Mouse (Mus musculus) stomach, postnatal 0 days (tissue): ENCODE results near the gene Ptprm. TPM values are rescaled to one million over a fixed set of nuclear protein-coding genes. Genes with fewer than 3 reads are reported as not detected.

ENCODE experiments used
- ATAC-seq: fragments of 200-750 bp; cut with Nextera tagmentation; 2 replicates; pipeline ENCODE4 v1.8.0; 2017; ENCODE audit not compliant: low FRiP score, low TSS enrichment
- DNase-seq: peaks from one replicate; pipeline ENCODE4 v3.0.0-alpha.2; 2016; ENCODE audit warnings: low spot score
- H3K27ac ChIP-seq: fragments of 300-500 bp; sonication (generic); replicated peaks from 2 replicates; pipeline ENCODE4 v1.5.1; 2014; ENCODE audit warnings: mild to moderate bottlenecking, control low read depth
- H3K27me3 ChIP-seq: fragments of 300-500 bp; sonication (generic); 2 replicates; pipeline ENCODE4 v1.6.1; 2014; ENCODE audit warnings: low read length; ENCODE audit not compliant: control insufficient read depth, insufficient read depth
- H3K36me3 ChIP-seq: fragments of 300-500 bp; sonication (generic); 2 replicates; pipeline ENCODE4 v1.6.1; 2014; ENCODE audit warnings: low read length, mixed read lengths; ENCODE audit not compliant: control insufficient read depth, insufficient read depth
- H3K4me1 ChIP-seq: fragments of 300-500 bp; sonication (generic); replicated peaks from 2 replicates; pipeline ENCODE4 v1.6.1; 2014; ENCODE audit warnings: antibody characterized with exemption; ENCODE audit not compliant: control insufficient read depth, insufficient read depth
- H3K4me2 ChIP-seq: fragments of 300-500 bp; sonication (generic); replicated peaks from 2 replicates; pipeline ENCODE4 v1.6.1; 2014; ENCODE audit warnings: low read depth, mild to moderate bottlenecking, control low read depth, moderate library complexity
- H3K4me3 ChIP-seq: fragments of 300-500 bp; sonication (generic); 2 replicates; pipeline ENCODE4 v1.5.1; 2014; ENCODE audit warnings: low read depth, low read length, control low read depth
- H3K9ac ChIP-seq: fragments of 300-500 bp; sonication (generic); 2 replicates; pipeline ENCODE4 v1.6.1; 2014; ENCODE audit warnings: mild to moderate bottlenecking, low read length, control low read depth, mixed read lengths
- H3K9me3 ChIP-seq: fragments of 300-500 bp; sonication (generic); 2 replicates; pipeline ENCODE4 v1.6.1; 2016; ENCODE audit warnings: low read length; ENCODE audit not compliant: control insufficient read depth
- CTCF ChIP-seq: IDR thresholded peaks from 2 replicates; pipeline ENCODE4 v1.5.1; 2016; ENCODE audit warnings: antibody characterized with exemption, low read depth, mild to moderate bottlenecking, moderate library complexity
- EP300 ChIP-seq: optimal IDR thresholded peaks from 2 replicates; pipeline ENCODE3; 2016; ENCODE audit warnings: antibody characterized with exemption
- WGBS: fragments of 180-500 bp; shearing (Covaris S2); extraction: QIAGEN DNeasy Blood & Tissue Kit; methylation state at CpG from one replicate; pipeline ENCODE4 v1.1.7; 2014; 5-methylcytosine and 5-hydroxymethylcytosine counted together
- polyA plus RNA-seq: library from polyadenylated mRNA; unstranded; fragments of >200 nt; fragmentation: Nextera tagmentation; extraction: Ambion mirVana; gene quantifications from 2 replicates; pipeline ENCODE4 v1.2.1, GENCODE M21; 2015

Ptprm gene
- polyA plus RNA-seq, 1 experiment from 2014 or later = 3.6 TPM

- peak; percentile 33 for DNase-seq
- H3K27me3 ChIP-seq = no peaks in the 10 kb centered on the region
- 0 out of 2 replicates have a peak, but pooled peaks cover 3% of the 10 kb centered on the region for H3K4me1 ChIP-seq
- no peak for TF ChIP-seq EP300
- TF ChIP-seq CTCF = no peak
- H3K9me3 ChIP-seq = no peaks in the 10 kb centered on the region
- H3K27ac ChIP-seq = no peak overlapping the region
- H3K4me2 ChIP-seq = peak overlapping the region; percentile 82
- H3K9ac ChIP-seq = no peak overlapping the region
- ATAC-seq = no peak; the same call in 1 of the 2 replicates
- 23% methylated on average over 5 of the region's 5 CpGs for WGBS
- no peaks in the 10 kb centered on the region for H3K36me3 ChIP-seq
- H3K4me3 ChIP-seq = no peak overlapping the region; the same call in 1 of the 2 replicates
Observed at GRCm38 (mm10) chr17:67351423-67351822, 2.8 kb downstream of the Ptprm start.

- WGBS = 71% methylated on average over 7 of the region's 7 CpGs
- Histone ChIP-seq H3K36me3 (no peaks in the 10 kb centered on the region), H3K4me1 (0 out of 2 replicates have a peak, but pooled peaks cover 3% of the 10 kb centered on the region), H3K9ac (no peak overlapping the region), H3K27me3 (no peaks in the 10 kb centered on the region), H3K27ac (no peak overlapping the region), H3K4me2 (no peak overlapping the region), H3K9me3 (no peaks in the 10 kb centered on the region), H3K4me3 (no peak overlapping the region)
- DNase-seq (no peak), ATAC-seq (no peak)
- TF ChIP-seq CTCF (no peak), EP300 (no peak)
Observed at GRCm38 (mm10) chr17:67350536-67350935, 3.7 kb downstream of the Ptprm start.

DNA sequence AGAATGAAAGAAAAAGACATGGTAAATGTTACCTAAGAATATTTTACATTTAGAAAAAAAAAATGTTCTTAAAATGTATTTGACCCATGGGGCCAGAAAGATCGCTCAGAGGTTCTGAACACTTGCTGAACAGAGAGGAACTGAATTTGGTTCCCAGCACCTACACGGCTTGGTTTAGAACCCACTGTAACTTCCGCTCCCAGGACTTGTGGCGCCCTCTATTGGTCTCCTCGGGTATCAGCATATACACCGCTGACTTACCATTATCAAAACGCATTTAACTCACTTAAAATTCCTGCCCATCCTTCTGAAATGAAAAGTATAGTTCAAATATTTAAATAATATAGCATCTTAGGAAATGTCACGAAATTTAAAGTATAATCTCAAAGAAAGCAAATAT lies 4.7 kb downstream of the Ptprm start:
- DNase-seq (no peak), ATAC-seq (no peak)
- Histone ChIP-seq H3K27ac (no peak overlapping the region), H3K9me3 (no peaks in the 10 kb centered on the region), H3K27me3 (no peaks in the 10 kb centered on the region), H3K36me3 (no peaks in the 10 kb centered on the region), H3K4me1 (0 out of 2 replicates have a peak, but pooled peaks cover 3% of the 10 kb centered on the region), H3K4me3 (no peak overlapping the region), H3K9ac (no peak overlapping the region), H3K4me2 (no peak overlapping the region)
- 92% methylated on average over 8 of the region's 8 CpGs for WGBS
- no peak for TF ChIP-seq EP300
- TF ChIP-seq CTCF = peak; percentile 41

GRCm38 (mm10) chr17:67346921-67347320 lies 7.3 kb downstream of the Ptprm start:
- H3K9ac ChIP-seq = no peak overlapping the region
- no peak overlapping the region for H3K4me3 ChIP-seq
- H3K27ac ChIP-seq = no peak overlapping the region
- H3K27me3 ChIP-seq = no peaks in the 10 kb centered on the region
- 0 out of 2 replicates have a peak, but pooled peaks cover 3% of the 10 kb centered on the region for H3K4me1 ChIP-seq
- ATAC-seq = no peak
- H3K36me3 ChIP-seq = no peaks in the 10 kb centered on the region
- no peak for DNase-seq
- no peak for TF ChIP-seq CTCF
- no peak for TF ChIP-seq EP300
- 74% methylated on average over 10 of the region's 10 CpGs for WGBS
- no peak overlapping the region for H3K4me2 ChIP-seq
- H3K9me3 ChIP-seq = no peaks in the 10 kb centered on the region

GRCm38 (mm10) chr17:67345157-67345556 lies 9.1 kb downstream of the Ptprm start:
- WGBS = 84% methylated on average over 8 of the region's 8 CpGs
- H3K4me2 ChIP-seq = no peak overlapping the region
- ATAC-seq (no peak), DNase-seq (no peak)
- H3K4me3 ChIP-seq = no peak overlapping the region
- no peak overlapping the region for H3K27ac ChIP-seq
- H3K36me3 ChIP-seq = no peaks in the 10 kb centered on the region
- H3K27me3 ChIP-seq = no peaks in the 10 kb centered on the region
- H3K9me3 ChIP-seq = no peaks in the 10 kb centered on the region
- no peaks in the 10 kb centered on the region for H3K4me1 ChIP-seq
- H3K9ac ChIP-seq = no peak overlapping the region
- no peak for TF ChIP-seq EP300
- TF ChIP-seq CTCF = no peak

DNA sequence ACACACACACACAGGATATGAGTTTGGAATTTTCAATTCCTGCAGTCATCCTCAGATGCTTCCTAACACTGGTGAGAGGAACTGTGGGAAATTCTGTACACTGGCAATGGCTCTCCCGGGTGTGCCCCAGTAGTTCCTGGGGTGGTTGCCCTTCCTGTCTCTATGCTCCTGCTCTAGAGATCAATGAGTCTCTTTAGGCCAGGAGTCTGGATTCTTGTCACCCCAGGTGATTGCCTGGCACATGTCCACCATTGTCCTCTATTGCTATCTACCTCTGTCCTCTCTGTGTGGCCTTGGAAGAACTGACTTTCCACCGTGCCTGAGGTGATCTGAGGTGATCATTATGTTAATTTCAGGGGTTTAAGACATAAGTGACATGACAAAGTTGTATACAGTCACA lies 10.8 kb downstream of the Ptprm start:
- ATAC-seq (no peak), DNase-seq (no peak)
- WGBS = 78% methylated on average over 2 of the region's 2 CpGs

More for the DNA sequence above, 10.8 kb downstream of the Ptprm start:
- Histone ChIP-seq H3K4me3 (no peak overlapping the region), H3K4me2 (no peak overlapping the region), H3K27ac (no peak overlapping the region), H3K9ac (no peak overlapping the region), H3K36me3 (no peaks in the 10 kb centered on the region), H3K4me1 (no peaks in the 10 kb centered on the region), H3K9me3 (no peaks in the 10 kb centered on the region), H3K27me3 (no peaks in the 10 kb centered on the region)
- no peak for TF ChIP-seq CTCF
- TF ChIP-seq EP300 = no peak
